Mouse (Mus musculus): ENCODE measurements at regions not wholly inside any gene's neighbourhood (a gene's known extent, or its start where the extent isn't known, plus 50 kb on each side); places are given as distances from the start of the nearest gene placed in this dataset.

DNA sequence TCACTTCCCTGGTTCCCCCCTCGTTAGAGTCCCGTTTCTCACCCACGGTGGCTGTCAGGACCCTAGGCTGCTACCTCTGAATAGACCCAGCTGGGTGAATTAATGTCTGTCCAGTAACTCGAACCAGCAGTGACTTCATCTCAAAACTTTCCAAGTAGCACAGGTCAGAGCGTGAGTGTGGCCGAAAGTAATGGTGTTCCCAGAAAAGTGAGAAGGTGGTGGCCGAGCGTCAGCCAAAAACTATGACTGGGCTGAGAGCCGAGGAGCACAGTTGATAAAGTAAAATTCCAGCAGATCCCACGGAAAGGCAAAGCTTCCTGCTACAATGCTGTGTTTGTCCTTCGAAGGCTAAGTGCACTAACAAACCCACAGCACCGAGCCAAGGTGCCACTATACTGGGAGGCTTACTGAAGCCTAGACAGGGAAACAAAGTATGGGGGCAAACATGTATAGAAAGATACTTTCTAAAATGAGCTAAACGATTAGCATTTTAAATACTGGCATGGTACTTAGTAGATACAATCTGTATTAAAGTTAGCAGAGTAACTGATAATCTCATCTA lies 413.7 kb upstream of the Mgmt start:
- no peaks in the 10 kb centered on the region for H3K9me3 ChIP-seq
- H3K27me3 ChIP-seq (ENCODE audit: insufficient read depth, poor library complexity, severe bottlenecking) = 0 out of 2 replicates have a peak, but pooled peaks cover 8% of the 10 kb centered on the region
- H3K4me1 ChIP-seq = 0 out of 2 replicates have a peak, but pooled peaks cover 3% of the 10 kb centered on the region
- DNase-seq (ENCODE audit: low spot score) = no peak
- WGBS = 51% methylated on average over 13 of the region's 13 CpGs
- no peak overlapping the region for H3K4me3 ChIP-seq
- no peaks in the 10 kb centered on the region for H3K36me3 ChIP-seq
- no peak overlapping the region for H3K27ac ChIP-seq

DNA sequence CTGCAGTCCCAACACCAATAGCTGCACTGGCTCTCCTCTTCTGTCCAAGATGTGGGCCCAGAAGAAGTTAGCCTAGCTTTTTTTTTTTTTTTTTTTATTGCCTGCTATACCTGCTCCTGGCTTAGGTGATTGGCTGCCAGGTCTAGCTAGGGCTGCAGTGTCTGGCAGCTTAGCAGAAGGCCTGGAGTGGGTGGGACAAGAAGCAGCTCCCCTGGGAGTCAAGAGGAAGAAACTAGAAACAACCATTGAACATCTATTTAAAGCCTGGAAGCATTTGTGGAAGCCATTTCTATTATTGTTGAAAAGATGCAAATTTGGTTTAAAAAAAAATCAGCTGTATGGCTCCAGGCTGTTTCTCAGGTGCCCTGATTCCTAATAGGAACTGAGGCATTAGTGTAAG lies 411.2 kb upstream of the Mgmt start:
- H3K27ac ChIP-seq = no peak overlapping the region
- H3K9me3 ChIP-seq = no peaks in the 10 kb centered on the region
- H3K27me3 ChIP-seq (ENCODE audit: insufficient read depth, poor library complexity, severe bottlenecking) = peaks cover 18% of the 10 kb centered on the region
- DNase-seq (ENCODE audit: low spot score) = no peak
- H3K4me3 ChIP-seq = no peak overlapping the region
- no peaks in the 10 kb centered on the region for H3K36me3 ChIP-seq
- H3K4me1 ChIP-seq = 0 out of 2 replicates have a peak, but pooled peaks cover 3% of the 10 kb centered on the region

DNA sequence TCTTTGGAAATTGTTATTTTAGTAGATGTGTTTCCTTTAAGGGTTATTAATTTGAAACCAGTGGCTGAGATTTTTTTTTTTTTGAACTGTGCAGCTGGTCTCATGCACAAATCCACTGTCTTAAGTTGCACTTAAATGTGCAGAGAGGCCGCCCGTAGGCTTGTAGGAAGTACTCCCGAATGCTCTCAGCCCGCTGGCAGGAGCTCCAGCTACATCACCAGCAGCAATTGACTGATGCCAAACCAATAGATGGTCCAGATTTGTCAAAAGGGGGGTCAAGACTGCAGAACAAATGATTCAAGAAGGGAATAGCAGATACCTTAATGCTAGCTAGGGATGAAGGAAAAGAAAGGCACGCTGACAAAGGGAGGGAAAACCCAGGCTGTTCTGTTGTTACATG lies 406.9 kb upstream of the Mgmt start:
- Histone ChIP-seq H3K27me3 (ENCODE audit: insufficient read depth, poor library complexity, severe bottlenecking) (peaks cover 38% of the 10 kb centered on the region), H3K9me3 (no peaks in the 10 kb centered on the region), H3K4me1 (peaks cover 6% of the 10 kb centered on the region; the same call in 1 of the 2 replicates), H3K27ac (no peak overlapping the region), H3K36me3 (no peaks in the 10 kb centered on the region), H3K4me3 (no peak overlapping the region)
- no peak for DNase-seq (ENCODE audit: low spot score)
- WGBS = 70% methylated on average over 5 of the region's 5 CpGs

DNA sequence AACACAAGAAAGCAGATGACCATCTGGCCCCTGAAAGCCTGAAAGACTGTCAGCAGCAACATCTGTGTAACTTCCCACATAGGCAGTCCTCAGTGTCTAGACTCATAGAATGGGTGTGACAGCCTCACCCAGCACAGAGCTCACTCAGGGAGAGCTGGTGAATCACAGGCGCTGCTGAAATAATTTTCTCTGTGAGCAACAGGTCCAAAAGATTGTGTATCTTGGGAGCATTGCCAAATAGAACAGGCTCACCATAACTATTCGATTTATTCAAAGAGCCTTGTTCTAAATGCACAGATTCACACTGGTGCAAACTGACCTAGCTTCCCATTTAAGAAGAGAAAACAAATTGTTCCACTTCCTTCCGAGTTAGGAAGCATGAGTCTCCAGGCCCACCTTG lies 399.6 kb upstream of the Mgmt start:
- Histone ChIP-seq H3K9me3 (no peaks in the 10 kb centered on the region), H3K4me1 (peaks cover 33% of the 10 kb centered on the region), H3K27ac (no peak overlapping the region), H3K36me3 (no peaks in the 10 kb centered on the region), H3K4me3 (no peak overlapping the region), H3K27me3 (ENCODE audit: insufficient read depth, poor library complexity, severe bottlenecking) (peaks cover 73% of the 10 kb centered on the region)
- 63% methylated on average over 3 of the region's 3 CpGs for WGBS
- DNase-seq (ENCODE audit: low spot score) = no peak

DNA sequence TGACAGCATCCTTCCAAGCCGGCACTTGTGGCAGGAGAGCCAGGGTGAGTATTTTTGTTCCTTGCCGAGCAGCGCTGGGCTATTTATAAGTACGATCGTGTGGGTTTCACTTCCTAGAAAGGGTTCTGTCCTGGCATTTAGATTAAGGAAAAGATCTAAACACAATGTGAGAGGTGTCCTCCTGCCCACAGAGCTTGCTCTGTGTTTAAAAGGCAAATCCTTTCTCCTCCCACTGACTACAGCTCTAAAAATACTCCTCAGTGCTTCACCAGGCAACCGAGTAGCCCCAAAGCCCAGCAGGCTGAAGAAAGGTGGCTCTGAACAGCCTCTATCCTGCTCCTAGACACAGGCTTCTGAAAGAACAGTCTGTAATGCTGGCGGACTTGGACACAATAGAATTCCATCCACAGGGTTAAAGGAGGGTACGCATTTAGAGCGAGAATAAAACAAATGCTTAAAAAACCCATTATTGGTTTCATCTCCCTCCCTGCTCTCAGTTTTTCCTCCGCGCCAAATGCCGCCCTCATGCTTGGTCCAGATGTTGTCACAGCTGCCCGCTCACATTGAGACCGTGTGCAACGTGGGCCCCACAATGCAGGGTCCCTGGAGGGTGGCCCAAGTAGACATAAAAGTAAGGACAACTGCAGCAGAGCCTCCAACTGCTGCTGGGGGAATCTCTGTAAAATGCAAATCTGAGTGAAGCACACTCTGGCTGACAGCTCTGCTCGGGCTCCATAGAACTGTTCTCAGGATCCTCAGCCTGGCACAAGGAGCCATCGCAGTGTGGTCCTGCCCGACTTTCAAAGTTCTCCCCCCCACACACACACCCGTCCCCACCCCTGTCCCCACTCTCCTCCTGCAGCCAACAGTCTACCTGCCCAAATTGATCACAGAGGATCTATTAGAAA lies 397.8 kb upstream of the Mgmt start:
- Histone ChIP-seq H3K27ac (peak overlapping the region; percentile 47; the same call in 1 of the 2 replicates), H3K27me3 (ENCODE audit: insufficient read depth, poor library complexity, severe bottlenecking) (peaks cover 69% of the 10 kb centered on the region), H3K4me1 (peaks cover 32% of the 10 kb centered on the region), H3K4me3 (peak overlapping the region; percentile 36), H3K36me3 (no peaks in the 10 kb centered on the region), H3K9me3 (no peaks in the 10 kb centered on the region)
- 41% methylated on average over 19 of the region's 19 CpGs for WGBS
- DNase-seq (ENCODE audit: low spot score) = no peak

DNA sequence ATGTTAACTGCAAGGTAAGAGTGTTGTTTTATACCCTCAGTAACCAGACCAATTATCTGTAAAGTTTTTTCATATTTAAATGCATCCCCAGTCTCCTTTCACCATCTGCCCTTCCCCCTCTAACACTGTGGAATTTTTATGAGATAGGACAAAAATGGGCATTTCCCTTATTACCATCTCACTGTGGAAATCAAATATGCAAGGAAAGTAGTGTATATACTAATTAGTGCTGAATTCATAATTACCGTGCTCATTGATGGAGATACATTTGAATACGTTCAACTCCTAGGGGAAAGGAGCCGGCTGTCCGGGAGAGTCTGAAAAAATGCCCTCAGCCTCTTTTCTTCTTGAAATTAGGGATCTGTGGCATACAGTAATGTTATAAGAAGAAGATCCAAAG lies 394.4 kb upstream of the Mgmt start:
- Histone ChIP-seq H3K36me3 (no peaks in the 10 kb centered on the region), H3K9me3 (no peaks in the 10 kb centered on the region), H3K27me3 (ENCODE audit: insufficient read depth, poor library complexity, severe bottlenecking) (peaks cover 62% of the 10 kb centered on the region), H3K4me1 (peaks cover 49% of the 10 kb centered on the region), H3K27ac (no peak overlapping the region), H3K4me3 (no peak overlapping the region)
- 82% methylated on average over 4 of the region's 4 CpGs for WGBS
- DNase-seq (ENCODE audit: low spot score) = no peak

DNA sequence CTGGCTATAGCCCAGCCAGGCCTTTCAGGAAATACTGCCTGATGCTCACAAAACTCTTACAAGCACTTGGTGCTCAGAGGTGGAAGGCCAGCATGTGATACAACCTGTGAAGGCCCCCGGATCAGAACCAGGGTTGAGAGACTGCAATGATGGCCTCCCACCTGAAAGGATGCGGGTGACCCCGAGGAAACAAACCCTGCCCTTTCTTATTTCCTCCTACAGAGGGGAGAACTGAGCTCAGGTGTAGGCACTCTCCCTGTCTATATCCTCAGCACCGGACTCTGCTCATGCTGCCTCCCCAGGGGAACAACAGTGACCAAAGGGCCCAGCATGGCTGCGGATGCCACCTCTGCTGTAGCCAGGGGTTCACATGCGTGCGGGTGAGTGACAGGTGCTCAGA lies 393.3 kb upstream of the Mgmt start:
- H3K27ac ChIP-seq = no peak overlapping the region
- 89% methylated on average over 7 of the region's 7 CpGs for WGBS

DNA sequence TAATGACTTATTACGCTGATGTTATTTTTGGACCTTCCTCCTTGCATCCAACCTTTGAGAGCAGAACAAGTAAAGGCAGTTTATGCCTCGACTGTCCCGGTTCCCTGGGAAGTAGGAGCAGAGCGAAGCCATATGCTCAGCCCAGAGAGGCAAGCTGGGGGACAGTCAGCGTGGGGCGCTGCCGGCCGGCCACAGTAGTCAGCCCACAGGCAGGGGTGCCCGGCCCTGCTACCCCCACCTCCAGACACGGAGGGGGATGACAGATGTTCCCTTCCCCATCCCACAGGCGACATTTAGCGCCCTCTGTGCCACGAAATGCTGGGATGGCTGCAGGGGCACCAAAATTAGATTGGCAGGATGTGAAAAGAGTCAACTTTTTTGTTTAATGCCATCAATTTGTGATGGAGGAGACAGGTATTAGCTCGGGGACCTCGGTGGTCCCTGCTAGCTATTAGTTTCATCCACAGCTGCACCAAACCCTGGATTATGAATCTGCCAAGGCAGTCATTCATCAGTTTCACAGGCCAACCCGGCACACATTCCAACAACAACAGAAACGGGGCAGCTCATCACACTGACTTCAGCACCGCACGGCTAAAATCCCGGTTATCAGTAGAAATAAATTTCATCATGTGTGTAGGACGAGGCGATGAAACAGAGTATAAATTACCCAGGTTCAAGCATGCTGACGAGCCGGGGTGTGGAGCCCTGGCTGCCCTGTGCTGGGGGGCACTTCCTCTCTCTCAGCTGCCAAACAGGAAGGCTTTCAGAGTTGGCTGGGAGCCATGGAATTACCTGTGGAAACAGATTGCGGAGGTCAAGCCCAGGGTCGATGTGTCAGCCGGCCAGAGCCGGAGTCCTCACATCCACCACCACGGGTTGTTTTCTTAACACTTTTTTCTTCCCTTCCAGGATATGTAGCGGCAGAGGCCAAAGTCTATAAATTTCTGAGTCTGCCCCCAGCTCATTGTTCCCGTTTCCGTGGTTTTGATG lies 392.3 kb upstream of the Mgmt start:
- Histone ChIP-seq H3K4me3 (no peak overlapping the region), H3K27me3 (ENCODE audit: insufficient read depth, poor library complexity, severe bottlenecking) (peaks cover 52% of the 10 kb centered on the region), H3K36me3 (no peaks in the 10 kb centered on the region), H3K9me3 (no peaks in the 10 kb centered on the region), H3K4me1 (peaks cover 34% of the 10 kb centered on the region), H3K27ac (no peak overlapping the region; the same call in 1 of the 2 replicates)
- peak; percentile 80 for DNase-seq (ENCODE audit: low spot score)
- 54% methylated on average over 32 of the region's 32 CpGs for WGBS

More for the DNA sequence above, 393.3 kb upstream of the Mgmt start:
- Histone ChIP-seq H3K36me3 (no peaks in the 10 kb centered on the region), H3K27me3 (ENCODE audit: insufficient read depth, poor library complexity, severe bottlenecking) (peaks cover 57% of the 10 kb centered on the region), H3K9me3 (no peaks in the 10 kb centered on the region), H3K4me1 (peaks cover 44% of the 10 kb centered on the region), H3K4me3 (no peak overlapping the region)
- DNase-seq (ENCODE audit: low spot score) = no peak

DNA sequence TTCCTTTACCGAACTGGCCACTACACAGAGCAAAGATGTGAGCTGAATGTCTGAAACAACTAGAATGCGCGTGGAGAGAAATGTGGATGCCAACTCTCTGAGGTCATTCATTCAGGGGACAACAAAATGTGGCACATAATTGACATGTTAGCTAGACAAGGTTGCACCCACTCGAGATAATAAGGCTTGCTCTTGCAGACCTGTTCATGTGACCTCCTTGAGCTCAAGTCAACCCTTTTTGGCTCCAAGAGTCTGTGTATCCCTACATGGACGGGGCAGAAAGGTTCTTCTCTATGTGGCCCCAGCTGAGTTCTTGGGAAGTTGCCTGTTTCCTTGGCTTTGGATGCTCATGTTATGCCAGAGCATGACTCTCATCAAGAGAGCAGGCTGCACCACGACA lies 383.0 kb upstream of the Mgmt start:
- Histone ChIP-seq H3K4me3 (no peak overlapping the region), H3K27me3 (ENCODE audit: insufficient read depth, poor library complexity, severe bottlenecking) (0 out of 2 replicates have a peak, but pooled peaks cover 16% of the 10 kb centered on the region), H3K4me1 (peaks cover 13% of the 10 kb centered on the region), H3K9me3 (no peaks in the 10 kb centered on the region), H3K36me3 (no peaks in the 10 kb centered on the region), H3K27ac (no peak overlapping the region)
- DNase-seq (ENCODE audit: low spot score) = no peak
- WGBS = 67% methylated on average over 6 of the region's 6 CpGs

DNA sequence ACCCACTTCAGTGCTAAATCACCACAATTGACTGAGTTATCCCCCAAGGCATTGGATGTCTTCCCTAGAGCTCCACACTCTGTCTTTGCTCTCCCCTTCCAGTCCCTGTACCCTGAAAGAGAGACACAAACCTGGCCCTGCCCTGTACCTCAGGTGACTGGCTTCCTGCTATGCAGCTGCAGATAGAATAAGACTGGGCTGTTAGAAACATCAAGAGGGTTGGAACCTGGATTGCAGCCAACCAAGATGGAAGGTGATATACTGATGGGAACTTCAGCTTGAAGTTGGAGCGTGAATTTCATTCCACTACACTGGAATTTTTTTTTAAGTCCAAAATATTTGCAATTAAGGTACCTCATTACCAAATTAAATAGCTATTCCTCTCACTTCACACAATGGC lies 379.0 kb upstream of the Mgmt start:
- Histone ChIP-seq H3K27me3 (ENCODE audit: insufficient read depth, poor library complexity, severe bottlenecking) (0 out of 2 replicates have a peak, but pooled peaks cover 13% of the 10 kb centered on the region), H3K27ac (no peak overlapping the region), H3K4me1 (0 out of 2 replicates have a peak, but pooled peaks cover 3% of the 10 kb centered on the region), H3K4me3 (no peak overlapping the region), H3K36me3 (no peaks in the 10 kb centered on the region), H3K9me3 (no peaks in the 10 kb centered on the region)
- peak; percentile 56 for DNase-seq (ENCODE audit: low spot score)
- WGBS = 78% methylated on average over 1 of the region's 1 CpGs

DNA sequence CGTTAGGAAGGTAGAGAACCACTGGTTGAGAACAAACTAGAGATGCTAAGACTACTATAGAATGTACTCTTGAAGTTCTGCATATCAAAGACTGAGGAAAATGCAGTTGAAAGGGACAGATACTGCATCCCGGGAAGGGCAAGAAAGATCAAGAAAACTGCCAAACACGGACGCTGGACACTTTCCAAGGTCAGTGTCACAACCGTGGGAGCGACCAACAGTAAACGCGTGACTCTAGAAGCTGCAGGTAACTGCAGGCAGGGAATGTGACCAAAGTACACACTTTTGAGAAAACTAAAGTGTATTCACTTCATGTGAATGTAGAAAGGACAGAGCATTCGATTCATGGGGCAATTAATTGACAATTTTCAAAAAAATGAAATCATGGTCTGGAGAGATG lies 368.6 kb upstream of the Mgmt start:
- no peaks in the 10 kb centered on the region for H3K36me3 ChIP-seq
- H3K4me3 ChIP-seq = no peak overlapping the region
- no peaks in the 10 kb centered on the region for H3K4me1 ChIP-seq
- no peak overlapping the region for H3K27ac ChIP-seq
- H3K27me3 ChIP-seq (ENCODE audit: insufficient read depth, poor library complexity, severe bottlenecking) = peaks cover 6% of the 10 kb centered on the region; the same call in 1 of the 2 replicates
- peak; percentile 19 for DNase-seq (ENCODE audit: low spot score)
- 84% methylated on average over 9 of the region's 9 CpGs for WGBS
- H3K9me3 ChIP-seq = no peaks in the 10 kb centered on the region

DNA sequence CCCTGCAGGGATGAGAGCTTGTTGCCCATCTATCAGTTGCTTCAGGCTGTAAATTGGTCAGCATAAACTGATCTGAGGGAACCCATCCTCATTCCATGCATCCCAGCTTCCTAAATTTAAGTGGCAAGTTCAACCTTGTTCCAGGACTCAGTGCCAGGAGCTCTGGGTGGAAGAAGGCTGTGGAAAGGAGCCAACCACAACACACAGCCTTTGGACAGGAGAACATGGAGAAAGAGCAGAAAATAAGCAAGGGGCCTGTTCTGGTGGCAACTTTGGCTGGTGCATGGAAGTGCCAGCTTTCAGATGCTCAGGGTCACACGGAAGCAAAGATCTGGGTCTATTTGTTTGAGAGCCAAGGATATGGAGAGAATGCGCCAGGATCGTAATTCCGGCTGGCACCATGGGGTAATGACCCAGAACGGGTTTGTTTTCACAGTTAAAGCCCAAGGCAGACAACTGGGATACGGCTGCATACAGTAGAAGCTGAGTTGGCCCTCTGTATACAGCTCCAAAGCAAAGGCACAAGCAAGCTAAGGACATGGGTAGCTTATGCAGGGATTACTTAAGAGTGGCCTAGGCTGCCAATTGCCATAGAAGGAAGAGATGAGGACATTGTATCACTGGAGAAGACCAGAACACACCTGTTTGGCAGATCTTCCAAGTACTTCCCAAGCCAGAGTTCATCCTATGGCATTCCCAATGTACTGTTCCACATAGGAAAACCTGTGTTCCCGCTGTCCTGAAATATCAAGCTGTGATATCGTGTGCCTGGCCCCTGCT lies 364.2 kb upstream of the Mgmt start:
- no peaks in the 10 kb centered on the region for H3K4me1 ChIP-seq
- WGBS = 87% methylated on average over 8 of the region's 8 CpGs
- H3K27me3 ChIP-seq (ENCODE audit: insufficient read depth, poor library complexity, severe bottlenecking) = no peaks in the 10 kb centered on the region
- H3K4me3 ChIP-seq = no peak overlapping the region
- peak; percentile 41 for DNase-seq (ENCODE audit: low spot score)
- H3K9me3 ChIP-seq = no peaks in the 10 kb centered on the region
- no peak overlapping the region for H3K27ac ChIP-seq
- H3K36me3 ChIP-seq = no peaks in the 10 kb centered on the region

Data from heart, embryonic 10.5 days (tissue).